Mouse (Mus musculus): ENCODE measurements at regions not wholly inside any gene's neighbourhood (a gene's known extent, or its start where the extent isn't known, plus 50 kb on each side); places are given as distances from the start of the nearest gene placed in this dataset.

DNA sequence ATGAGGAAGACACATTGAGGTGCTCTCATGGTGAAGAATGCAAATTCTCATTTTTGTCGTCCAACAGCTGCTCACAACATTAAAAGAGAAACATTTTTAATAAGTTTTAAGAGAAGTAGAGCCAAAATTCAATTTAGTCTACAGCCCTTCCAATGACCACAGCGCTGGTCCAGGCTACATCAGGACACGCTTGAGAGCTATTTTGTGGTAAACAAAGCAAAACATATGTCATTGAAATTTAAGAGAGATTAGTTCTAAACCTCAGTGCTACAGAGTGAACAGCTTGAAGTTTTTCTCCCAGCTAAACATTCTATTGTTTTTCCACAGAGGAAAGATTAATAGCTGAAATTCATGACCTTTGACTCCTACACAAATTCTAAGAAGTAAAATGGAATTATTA, 1820.8 kb upstream of the Acvr2a start:
- DNase-seq (ENCODE audit: low spot score in 2 of 2), result no peak

DNA sequence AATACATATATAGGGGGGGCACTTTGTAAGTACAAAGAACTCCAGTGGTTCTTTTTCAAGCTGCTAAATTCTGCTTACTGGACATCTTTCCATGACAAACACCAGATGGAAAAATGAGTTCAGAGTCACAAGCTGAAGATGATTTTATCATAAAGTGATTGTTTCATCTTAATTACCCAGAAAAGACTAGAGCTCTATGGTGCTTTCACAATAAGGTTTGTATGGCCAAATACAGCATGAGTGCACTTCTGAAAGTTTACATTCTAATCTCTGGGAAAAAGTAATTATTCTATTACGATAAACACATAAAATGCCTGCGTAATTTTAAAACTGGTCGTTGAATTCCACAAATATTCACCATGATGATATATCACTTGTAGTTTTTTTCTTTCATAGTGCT, 1821.2 kb upstream of the Acvr2a start:
- DNase-seq (ENCODE audit: low spot score in 2 of 2), result no peak

DNA sequence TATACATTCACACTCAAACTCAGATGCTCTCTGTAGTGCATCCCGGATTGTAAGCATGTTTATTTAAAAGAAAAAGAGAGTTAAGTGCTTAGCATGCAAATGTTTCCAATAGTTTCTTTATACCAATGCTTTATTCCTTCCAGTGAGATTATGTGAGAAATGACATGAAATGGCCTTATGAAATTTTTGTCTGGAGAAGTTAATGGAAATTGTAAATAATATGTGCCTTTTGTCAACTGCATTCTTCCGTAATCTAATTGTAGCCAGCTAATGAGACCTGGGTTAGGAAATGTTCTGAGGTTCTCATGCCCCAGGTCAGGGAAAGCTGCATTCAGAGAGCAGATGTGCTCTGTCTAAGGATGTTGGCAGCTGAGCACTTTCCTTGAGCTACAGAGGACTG, 1827.2 kb upstream of the Acvr2a start:
- DNase-seq (ENCODE audit: low spot score in 2 of 2), result no peak

DNA sequence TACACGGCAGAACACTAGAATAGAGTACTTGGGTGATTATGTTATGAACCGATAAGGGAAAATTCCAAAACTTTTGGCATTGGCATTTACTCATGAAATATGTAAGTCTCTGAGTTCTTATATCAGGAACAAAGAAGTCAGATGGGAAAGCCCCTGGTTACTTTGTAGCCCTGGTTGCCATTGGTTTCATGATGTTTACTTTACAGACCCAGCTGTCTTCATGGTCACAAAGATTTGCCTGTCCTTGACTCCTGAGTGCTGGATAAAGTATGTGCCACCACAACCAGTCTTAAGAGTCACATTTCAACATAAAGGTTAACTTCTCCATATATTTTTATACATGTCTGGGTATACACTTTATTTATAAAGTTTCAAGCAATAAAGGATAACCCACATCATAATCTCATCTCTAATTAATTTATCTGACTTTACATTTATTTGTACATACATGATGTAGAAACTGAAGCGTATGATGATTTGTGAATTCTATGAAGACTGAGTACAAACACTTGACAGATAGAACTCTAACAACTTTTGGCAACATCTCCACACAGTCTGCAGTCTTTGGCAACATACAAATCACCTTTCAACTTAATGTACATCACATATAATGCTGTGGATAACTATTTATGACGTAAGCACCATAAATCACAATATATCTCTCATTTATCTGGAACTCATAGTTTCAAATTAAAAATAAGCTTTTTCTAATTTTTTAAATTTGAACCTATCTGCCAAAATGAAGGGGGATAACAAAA, 1827.8 kb upstream of the Acvr2a start:
- no peak for DNase-seq (ENCODE audit: low spot score in 2 of 2)

DNA sequence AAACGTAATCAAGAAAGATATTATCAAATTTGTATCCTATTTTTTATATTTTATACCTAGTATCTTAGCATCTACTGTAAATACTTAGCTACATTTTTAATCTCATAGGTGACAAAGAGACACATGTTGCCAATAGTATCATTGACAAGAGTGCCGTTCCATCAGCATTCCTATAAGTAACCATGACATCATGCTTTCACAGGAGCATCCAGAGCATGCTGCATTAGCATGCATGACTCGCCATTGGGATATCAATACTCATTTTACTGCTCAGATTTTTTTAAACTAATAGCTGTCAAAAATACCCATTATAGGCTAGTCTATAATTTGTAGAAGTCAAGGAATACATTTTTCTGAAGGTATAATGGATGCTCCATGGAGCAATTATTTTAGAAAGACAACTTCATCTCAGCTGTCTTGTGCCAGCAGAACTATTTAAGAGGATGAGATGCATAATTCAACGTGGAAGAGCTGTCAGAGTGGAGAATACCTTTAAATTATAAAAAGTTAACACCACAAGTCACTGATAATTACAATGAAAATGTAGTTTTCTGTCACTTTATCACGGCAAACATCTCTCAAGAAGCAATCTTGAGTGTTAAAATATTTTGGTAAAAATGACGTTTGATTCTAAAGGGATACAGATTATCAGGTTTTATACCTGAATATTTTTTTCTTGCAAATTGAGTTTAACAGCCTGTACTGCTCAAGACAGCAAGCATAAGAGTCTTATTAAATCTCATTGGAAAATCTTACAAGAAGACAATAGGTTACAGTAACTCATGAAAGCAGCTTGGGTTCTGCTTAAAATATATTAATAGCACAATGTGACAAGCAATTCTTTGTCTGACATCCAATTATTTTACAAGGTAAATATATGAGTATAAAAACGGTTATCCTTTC, 1823.7 kb upstream of the Zeb2 start:
- DNase-seq (ENCODE audit: low spot score in 2 of 2), result no peak

DNA sequence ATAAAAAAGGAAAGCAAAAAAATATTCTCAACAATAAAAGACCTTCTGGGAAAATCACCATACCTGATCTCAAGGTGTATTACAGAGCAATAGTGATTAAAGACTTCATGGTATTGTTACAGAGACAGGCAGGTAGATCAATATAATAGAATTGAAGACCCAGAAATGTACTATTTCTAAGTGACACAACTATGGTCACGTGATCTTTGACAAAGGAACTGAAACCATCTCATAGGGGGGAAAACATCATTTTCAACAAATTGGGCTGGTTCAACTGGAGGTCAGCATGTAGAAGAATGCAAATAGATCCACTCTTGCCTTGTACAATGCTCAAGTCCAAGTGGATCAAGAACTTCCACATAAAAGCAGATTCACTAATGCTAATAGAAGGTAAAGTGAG, 1815.6 kb upstream of the Zeb2 start:
- DNase-seq (ENCODE audit: low spot score in 2 of 2), result no peak

DNA sequence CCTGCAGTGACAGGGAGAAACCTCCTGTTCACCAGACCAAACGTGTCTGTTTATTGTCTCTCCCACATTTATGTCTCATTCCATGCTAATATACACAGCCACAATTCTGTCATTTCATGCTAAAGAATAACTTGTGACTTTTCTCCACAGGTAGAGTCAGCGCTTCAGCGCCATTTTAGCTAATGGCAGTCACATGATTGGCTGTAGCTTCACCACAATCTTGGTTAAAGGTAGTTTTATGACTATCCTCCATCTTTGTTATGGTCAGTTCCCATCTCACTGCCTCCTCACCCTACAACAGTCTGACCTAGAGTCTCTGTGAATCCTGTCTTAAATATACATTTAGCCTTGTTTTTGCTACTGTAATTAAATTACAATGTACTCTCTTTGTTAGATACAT, 1807.0 kb upstream of the Zeb2 start:
- DNase-seq (ENCODE audit: low spot score in 2 of 2), result no peak

DNA sequence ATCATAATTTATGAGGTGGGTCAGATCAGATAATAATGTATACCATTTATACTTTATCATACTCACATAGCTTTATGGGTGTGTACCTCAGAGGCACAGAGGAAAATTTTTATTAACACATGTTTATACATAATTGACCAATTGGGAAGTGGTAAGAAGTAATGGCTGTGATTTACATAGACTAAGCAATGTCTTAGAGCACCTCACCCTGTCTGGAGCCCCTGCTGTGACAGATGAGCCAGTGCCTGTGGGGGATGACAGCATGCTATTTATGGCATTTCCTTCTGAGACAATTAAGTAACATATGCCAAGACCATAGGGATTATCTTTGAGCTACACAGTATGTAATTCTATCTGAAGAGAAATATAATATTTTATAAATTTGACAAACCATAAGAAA, 1796.3 kb upstream of the Zeb2 start:
- no peak for DNase-seq (ENCODE audit: low spot score in 2 of 2)

DNA sequence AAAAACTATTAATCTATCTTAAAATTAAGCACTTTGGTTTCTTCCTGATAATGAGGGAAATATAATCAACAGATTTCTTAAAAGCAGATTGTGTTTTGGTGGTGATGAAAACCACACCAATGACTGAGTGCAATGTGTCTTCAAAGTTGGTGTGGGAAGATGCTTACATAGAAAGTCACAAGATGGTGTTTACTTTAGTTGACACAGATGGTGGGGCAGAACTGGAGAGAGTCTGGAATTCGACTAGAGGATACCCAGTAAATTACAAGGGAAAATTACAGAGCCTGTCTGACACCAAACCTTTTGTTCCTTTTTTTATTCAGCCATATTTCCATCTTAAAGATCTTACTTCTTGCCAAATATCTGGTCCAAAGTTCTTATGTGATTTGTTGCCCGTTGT, 1766.0 kb upstream of the Zeb2 start:
- DNase-seq (ENCODE audit: low spot score in 2 of 2), result peak; percentile 44 to 75

DNA sequence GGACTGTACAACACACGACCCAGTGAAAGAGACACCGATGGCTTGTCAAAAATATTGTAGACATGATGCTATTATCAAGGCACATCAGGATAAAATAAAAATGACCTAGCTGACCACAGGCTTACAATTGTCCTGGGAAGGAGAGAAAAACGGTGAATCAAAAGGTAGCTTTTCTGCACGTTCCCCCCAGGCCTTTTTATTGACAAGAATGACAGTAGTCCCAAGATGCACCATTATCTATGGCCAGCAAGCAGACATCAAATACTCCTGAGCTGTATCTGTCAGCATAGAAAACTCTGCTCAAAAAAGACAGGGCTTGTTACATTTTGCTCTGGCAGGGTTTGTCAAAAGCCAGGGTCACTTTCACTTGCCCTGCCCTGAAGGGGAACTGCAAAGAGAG, 1753.6 kb upstream of the Zeb2 start:
- no peak for DNase-seq (ENCODE audit: low spot score in 2 of 2)
